8 mouse cellular contexts compared by ENCODE assay signal in genomic region chr2:49312629-49313447, GRCm38 (mm10).
DNase-seq lines count a peak whose midpoint lies in the region; ATAC-seq lines count a peak whose summit lies in the region.

No protein-coding gene starts in this region.

- H3K4me3 ChIP-seq in hindbrain, embryonic 16.5 days (ENCODE audit: low read length), result peak overlapping the region; percentile 37
- H3K4me3 ChIP-seq in macrophage (ENCODE audit: inconsistent target), result peak overlapping the region; percentile 37

- WGBS in hindbrain, embryonic 16.5 days, result 41% methylated on average over 19 of the region's 19 CpGs
- 29% methylated on average over 19 of the region's 19 CpGs for WGBS in macrophage (ENCODE audit: missing documents)

- H3K27ac ChIP-seq in hindbrain, embryonic 16.5 days (ENCODE audit: low read depth, low read length), result 0 out of 2 replicates have a peak overlapping the region, but pooled peaks have one; percentile 7
- no peak overlapping the region for H3K27ac ChIP-seq in macrophage

- DNase-seq in T-cell, adult 2 months (ENCODE audit: low spot score), result peak; percentile 83
- DNase-seq in cerebellum, postnatal 4 days (ENCODE audit: low spot score in 2 of 2), result peak; percentile 69 to 82
- DNase-seq in gastrocnemius, adult 18-20 months (ENCODE audit: low spot score), result peak; percentile 85
- DNase-seq in left cerebral cortex, adult 18-20 months (ENCODE audit: low spot score in 2 of 2), result peak; percentile 90 to 92
- peak; percentile 86 for DNase-seq in right cerebral cortex, adult 18-20 months
- peak; percentile 36 for DNase-seq in urinary bladder, postnatal 10 days (ENCODE audit: low spot score)

- no peaks in the 10 kb centered on the region for H3K27me3 ChIP-seq in hindbrain, embryonic 16.5 days (replicated peaks; ENCODE audit: control insufficient read depth, insufficient read depth, low read length)

- peaks cover 6% of the 10 kb centered on the region for H3K4me1 ChIP-seq in hindbrain, embryonic 16.5 days (ENCODE audit: control insufficient read depth, insufficient read depth, low read depth, low read length)

- no peaks in the 10 kb centered on the region for H3K9me3 ChIP-seq in hindbrain, embryonic 16.5 days (ENCODE audit: control insufficient read depth, low read length)

- peak overlapping the region; percentile 55 for H3K4me2 ChIP-seq in hindbrain, embryonic 16.5 days (ENCODE audit: low read length)

- H3K36me3 ChIP-seq in hindbrain, embryonic 16.5 days (ENCODE audit: control insufficient read depth, insufficient read depth, low read length), result no peaks in the 10 kb centered on the region
- H3K36me3 ChIP-seq in macrophage (ENCODE audit: inconsistent target), result no peaks in the 10 kb centered on the region

- peak overlapping the region; percentile 44 for H3K9ac ChIP-seq in hindbrain, embryonic 16.5 days (ENCODE audit: low read depth, low read length)

- peak; percentile 92 for ATAC-seq in hindbrain, embryonic 16.5 days

- no peaks in the 10 kb centered on the region for H3K79me2 ChIP-seq in macrophage (ENCODE audit: inconsistent target)

Comparison
In these comparisons a context has a peak if more than half of its experiments do, and no peak if none do; other contexts are left out.
1. DNase-seq: peak in every context shown above with its lines; median percentile 91 in left cerebral cortex, adult 18-20 months; 86 in right cerebral cortex, adult 18-20 months; 85 in gastrocnemius, adult 18-20 months; 83 in T-cell, adult 2 months; 76 in cerebellum, postnatal 4 days; 36 in urinary bladder, postnatal 10 days.